ENCODE assay signal across 14 mouse cellular contexts in the genomic region with DNA sequence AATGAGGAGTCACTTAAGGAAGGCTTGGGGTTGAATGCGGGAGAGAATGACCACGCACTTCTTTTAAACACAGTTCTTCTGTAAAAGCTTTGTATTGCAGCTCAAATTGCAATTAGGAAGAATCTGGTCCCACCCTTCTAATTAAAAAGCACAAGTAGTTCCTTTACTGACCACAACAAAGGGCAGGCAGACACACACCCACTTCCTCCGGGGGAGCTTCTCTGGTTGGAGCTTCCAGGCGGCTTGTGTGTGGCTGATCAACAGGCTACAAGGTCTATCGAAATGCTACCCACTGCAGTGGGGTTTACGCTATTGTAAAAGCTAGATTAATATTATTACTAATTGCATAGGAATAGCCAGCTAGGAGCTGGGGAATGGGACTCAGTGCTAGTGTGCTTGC. TPM values are rescaled to one million over a fixed set of nuclear protein-coding genes. Genes with fewer than 3 reads are reported as not detected.
DNase-seq lines count a peak whose midpoint lies in the region; ATAC-seq and TF ChIP-seq lines count a peak whose summit lies in the region.
"Had no signal": no experiment of that assay in that cellular context is flagged by ENCODE, and none has a peak within 500 bp of the region (broad histone marks: within the 10 kb centered on the region; RNA-seq: fewer than 3 reads in every experiment).

No protein-coding gene starts in this region.

- no peak overlapping the region for H3K4me3 ChIP-seq in intestine, postnatal 0 days (ENCODE audit: low read depth, low read length)
- H3K4me3 ChIP-seq: hindbrain, embryonic 10.5 days; left cerebral cortex, adult 2 months; liver, embryonic 13.5 days had no signal

- WGBS in intestine, postnatal 0 days = 67% methylated on average over 6 of the region's 6 CpGs

- peak; percentile 46 for DNase-seq in lung, postnatal 36 days
- no peak for DNase-seq in lung, adult 18-20 months
- DNase-seq in Muller cell, postnatal 12 days (ENCODE audit: inconsistent ontology term) = peak; percentile 22
- DNase-seq in thymus, postnatal 25 days = peak; percentile 44
- no peak for DNase-seq in MN1 (ENCODE audit: low spot score)
- DNase-seq in urinary bladder, postnatal 14 days (ENCODE audit: low spot score) = no peak
- no peak for DNase-seq in yolk sac, embryonic 10.5 days (ENCODE audit: low spot score)
- DNase-seq: adrenal gland, postnatal 36 days; cerebellum, adult 9-11 months; liver, embryonic 13.5 days had no signal

- no peak overlapping the region for H3K9ac ChIP-seq in intestine, postnatal 0 days (ENCODE audit: low read depth, low read length)
- H3K9ac ChIP-seq: liver, embryonic 13.5 days had no signal

- H3K27me3 ChIP-seq in intestine, postnatal 0 days (replicated peaks; ENCODE audit: control insufficient read depth, insufficient read depth, low read length) = no peaks in the 10 kb centered on the region

- no peaks in the 10 kb centered on the region for H3K9me3 ChIP-seq in intestine, postnatal 0 days (ENCODE audit: control insufficient read depth)
- H3K9me3 ChIP-seq: hindbrain, embryonic 10.5 days; liver, embryonic 13.5 days had no signal

- ATAC-seq in intestine, postnatal 0 days = no peak
- ATAC-seq: forebrain, embryonic 16.5 days had no signal

- H3K27ac ChIP-seq in intestine, postnatal 0 days (ENCODE audit: low read depth, low read length) = 0 out of 2 replicates have a peak overlapping the region, but pooled peaks have one; percentile 2
- H3K27ac ChIP-seq: hindbrain, embryonic 10.5 days; left cerebral cortex, adult 2 months; liver, embryonic 13.5 days had no signal

- no peak overlapping the region for H3K4me2 ChIP-seq in intestine, postnatal 0 days (replicated peaks; ENCODE audit: low read depth)
- H3K4me2 ChIP-seq: liver, embryonic 13.5 days had no signal

- no peak for TF ChIP-seq CTCF in intestine, postnatal 0 days (IDR thresholded peaks at IDR 0.05; ENCODE audit: low read depth)

- H3K4me1 ChIP-seq in intestine, postnatal 0 days (replicated peaks; ENCODE audit: control insufficient read depth, insufficient read depth, low read length) = peaks cover 10% of the 10 kb centered on the region; the same call in 1 of the 2 replicates
- H3K4me1 ChIP-seq: liver, embryonic 13.5 days had no signal

- no peaks in the 10 kb centered on the region for H3K36me3 ChIP-seq in intestine, postnatal 0 days (ENCODE audit: control insufficient read depth, insufficient read depth)
- H3K36me3 ChIP-seq: hindbrain, embryonic 10.5 days; liver, embryonic 13.5 days had no signal

RNA-seq across cellular contexts. Expression of a gene that starts 45.2 kb away (rescaled TPM):
- polyA plus RNA-seq in intestine, postnatal 0 days (2015; fragmentation: Nextera tagmentation; extraction: Ambion mirVana) = 17.7 and 21.2 TPM in 2 replicates

Comparison
In these comparisons a context has a peak if more than half of its experiments do, and no peak if none do; other contexts are left out.
1. DNase-seq: peak in lung, postnatal 36 days (single experiment), Muller cell, postnatal 12 days (single experiment) and thymus, postnatal 25 days (single experiment); none in lung, adult 18-20 months (0 of 2), MN1 (single experiment), urinary bladder, postnatal 14 days (single experiment) and yolk sac, embryonic 10.5 days (single experiment).